Mouse (Mus musculus) yolk sac, embryonic 10.5 days (tissue): ENCODE measurements around the gene Aunip.
"Not testable (repeated sequence)": the region's sequence is repeated elsewhere in the genome, so short reads cannot be mapped to it uniquely, and the experiment has no call there.

ENCODE experiments used
- DNase-seq: peaks from one replicate; pipeline ENCODE4 v3.0.0-alpha.2; 2017; ENCODE audit warnings: low spot score

Aunip gene

DNA sequence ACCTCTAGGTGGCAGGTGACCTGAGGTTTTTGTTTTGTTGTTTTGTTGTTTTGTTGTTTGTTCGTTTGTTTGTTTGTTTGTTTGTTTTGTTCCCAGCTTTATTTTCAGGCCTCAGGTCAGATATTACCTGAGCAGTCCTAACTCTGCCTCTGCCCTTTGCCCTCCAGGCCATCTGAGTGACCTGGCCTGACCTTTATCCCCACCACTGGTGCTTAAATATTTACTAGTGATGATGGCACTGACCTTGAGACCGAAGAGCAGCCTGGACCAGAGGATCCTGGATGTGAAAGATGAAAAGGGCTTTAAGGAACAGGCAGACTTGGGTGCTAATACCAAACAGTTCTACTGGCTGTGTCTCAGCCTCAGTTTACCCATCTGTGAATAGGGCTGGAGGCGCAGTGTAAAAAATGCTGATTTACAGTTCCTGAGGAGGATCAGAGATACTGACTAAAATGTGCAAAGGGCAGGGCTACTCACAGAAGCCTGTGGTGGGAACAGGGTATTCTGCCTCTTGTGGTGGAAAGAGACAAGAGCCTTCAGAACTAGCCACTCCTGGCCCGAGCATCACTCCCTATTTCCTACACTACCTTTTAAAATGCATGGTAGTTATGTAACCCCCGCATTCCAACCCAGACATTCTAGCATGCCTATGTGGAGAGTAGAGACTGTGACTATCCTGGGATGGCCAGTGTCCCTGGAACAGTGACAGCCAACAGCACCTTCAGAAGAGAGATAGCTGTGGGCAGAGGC, 25.5 kb upstream of the Aunip start:
- peak; percentile 62 for DNase-seq

- DNase-seq: no peak
Observed at GRCm38 (mm10) chr4:134488211-134488610, 22.6 kb upstream of the Aunip start.

DNA sequence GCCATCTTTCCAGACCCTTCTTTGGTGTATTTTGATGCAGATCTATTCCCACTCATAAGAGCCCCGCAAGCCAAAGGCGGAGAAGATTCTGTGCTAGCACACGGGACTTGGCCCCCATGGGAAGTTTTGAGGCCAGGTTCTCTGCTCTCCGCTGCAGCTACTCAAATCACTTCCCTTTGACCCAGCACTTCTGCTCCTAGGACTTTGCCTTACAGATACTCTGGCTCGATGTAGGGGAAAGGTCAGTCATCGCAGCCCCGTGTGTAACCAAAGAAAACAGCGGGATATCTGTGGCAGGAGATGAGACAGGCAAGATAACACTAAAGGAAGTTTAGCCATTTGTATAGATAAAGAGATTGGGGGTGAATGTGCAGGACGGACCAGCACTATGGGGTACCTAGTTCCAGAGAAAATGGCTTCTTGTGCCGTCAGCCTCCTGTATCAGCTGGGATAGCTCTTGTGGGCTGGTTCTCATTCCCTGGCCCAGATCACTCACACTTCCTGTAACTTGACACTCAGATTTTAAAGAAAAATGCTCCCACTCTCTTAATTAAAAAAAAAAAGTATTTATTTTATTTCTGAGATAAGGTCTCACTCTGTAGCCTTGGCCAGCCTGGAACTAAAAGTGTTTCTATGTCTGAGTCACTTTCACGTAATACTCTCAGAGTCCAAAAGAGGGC, 20.7 kb upstream of the Aunip start:
- peak; percentile 78 for DNase-seq

DNA sequence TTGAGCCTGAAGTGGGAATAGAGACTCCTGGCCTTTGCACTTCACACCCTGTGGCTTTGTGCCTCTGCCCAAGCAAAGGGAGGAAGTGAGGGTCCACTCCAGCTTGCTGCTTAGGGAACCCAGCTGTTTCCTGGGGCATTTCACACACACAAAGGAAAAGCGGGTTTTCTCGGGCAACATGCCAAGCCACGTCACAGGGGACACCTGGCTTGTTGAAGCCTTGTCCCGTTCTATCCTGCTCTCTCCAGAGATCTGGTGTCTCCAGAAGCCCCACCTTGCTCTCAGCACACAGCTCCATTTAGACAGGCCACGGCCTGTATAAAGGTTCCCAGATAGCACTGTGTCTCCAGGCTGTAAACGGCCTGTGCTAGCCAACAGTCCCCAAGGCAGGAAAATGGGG, 19.1 kb upstream of the Aunip start:
- no peak for DNase-seq

- not testable (repeated sequence) for DNase-seq
Observed at GRCm38 (mm10) chr4:134494161-134494560, 16.6 kb upstream of the Aunip start.

- no peak for DNase-seq
Observed at GRCm38 (mm10) chr4:134494780-134495545, 15.8 kb upstream of the Aunip start.

DNA sequence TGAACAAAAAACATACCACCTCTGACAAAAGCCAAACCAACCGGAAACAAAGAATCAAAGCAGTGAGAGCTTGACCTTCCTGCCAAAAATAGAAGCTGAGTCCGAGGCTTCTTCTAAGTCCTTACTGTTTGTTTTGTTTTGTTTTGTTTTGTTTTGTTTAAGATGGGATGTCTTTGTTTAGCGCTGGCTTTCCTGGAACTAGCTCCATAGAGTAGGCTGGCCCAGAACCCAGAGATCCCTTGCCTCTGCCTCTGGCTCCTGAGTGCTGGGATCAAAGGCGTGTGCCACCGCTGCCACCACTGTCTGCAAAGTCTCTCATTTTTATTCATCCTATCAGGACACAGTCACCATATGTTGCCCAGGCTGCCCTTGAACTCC, 15.3 kb upstream of the Aunip start:
- no peak for DNase-seq

- peak; percentile 84 for DNase-seq
Observed at GRCm38 (mm10) chr4:134496595-134497210, 14.1 kb upstream of the Aunip start, which contains the start of gene Paqr7. Gene Paqr7, plus strand, starts transcription at chr4:134496697.

DNA sequence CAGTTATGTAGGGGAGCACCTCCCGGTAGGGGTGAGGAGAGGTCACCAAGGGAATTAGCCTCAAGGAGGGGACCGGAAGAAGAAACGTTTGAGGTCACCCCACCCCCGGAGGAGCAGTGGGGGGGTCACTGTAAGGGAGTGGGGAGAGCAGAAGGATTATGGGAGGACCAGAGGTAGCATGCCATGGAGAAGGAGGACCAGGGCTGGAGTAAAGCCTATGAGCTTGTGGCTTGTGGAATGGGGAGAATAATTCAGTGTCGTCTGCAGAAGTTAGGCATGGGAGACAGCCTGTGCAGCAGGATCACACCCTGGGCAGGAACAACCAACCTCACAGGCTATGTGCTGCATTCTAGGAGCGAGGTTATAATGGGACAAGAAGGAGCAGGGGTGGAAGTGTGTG, 13.6 kb upstream of the Aunip start:
- no peak for DNase-seq

GRCm38 (mm10) chr4:134497986-134498731, 12.6 kb upstream of the Aunip start:
- DNase-seq: no peak

- not testable (repeated sequence) for DNase-seq
Observed at GRCm38 (mm10) chr4:134498983-134499382, 11.8 kb upstream of the Aunip start.

DNA sequence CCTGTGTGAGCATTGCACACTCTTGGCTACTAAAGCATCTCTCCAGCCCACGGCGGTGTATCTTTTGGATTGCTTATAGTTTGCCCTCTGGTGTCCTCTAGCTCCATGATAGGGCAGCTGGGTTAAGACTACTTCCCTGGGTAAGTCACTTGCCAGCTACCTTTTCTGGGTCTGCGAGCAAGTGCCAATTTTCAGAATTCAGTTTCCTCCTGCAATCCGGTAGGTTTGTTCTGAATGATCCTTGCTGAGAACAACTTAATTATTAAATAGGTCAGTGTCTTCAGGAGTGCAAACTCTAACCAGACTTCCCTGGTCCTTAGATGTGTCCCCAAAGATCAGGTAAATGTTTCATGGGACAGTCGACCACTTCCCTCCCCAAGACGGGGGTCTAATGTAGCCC, 9.7 kb upstream of the Aunip start:
- DNase-seq: no peak

- DNase-seq: no peak
Observed at GRCm38 (mm10) chr4:134503686-134504357, 7.0 kb upstream of the Aunip start.

GRCm38 (mm10) chr4:134505303-134505789, 5.5 kb upstream of the Aunip start:
- no peak for DNase-seq

- DNase-seq: no peak
Observed at GRCm38 (mm10) chr4:134505966-134506594, 4.7 kb upstream of the Aunip start.

DNA sequence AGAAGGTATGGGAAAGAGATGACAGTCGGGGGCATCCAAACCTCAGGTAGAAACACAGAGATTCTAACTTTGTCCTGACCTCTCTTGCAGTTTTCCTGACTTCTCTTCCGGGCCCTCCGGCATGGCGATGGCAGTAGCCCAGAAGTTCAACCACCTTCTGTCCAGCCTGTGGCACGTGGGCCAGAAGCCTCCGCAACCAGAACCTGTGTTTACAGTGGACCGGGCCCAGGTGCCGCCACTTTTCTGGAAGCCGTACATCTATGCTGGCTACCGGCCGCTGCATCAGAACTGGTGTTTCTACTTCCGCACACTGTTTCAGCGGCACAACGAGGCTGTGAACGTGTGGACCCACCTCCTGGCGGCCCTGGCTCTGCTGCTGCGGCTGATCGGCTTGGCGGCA, 4.1 kb upstream of the Aunip start:
- no peak for DNase-seq

- no peak for DNase-seq
Observed at GRCm38 (mm10) chr4:134510396-134510795, 403 bp upstream of the Aunip start.

DNA sequence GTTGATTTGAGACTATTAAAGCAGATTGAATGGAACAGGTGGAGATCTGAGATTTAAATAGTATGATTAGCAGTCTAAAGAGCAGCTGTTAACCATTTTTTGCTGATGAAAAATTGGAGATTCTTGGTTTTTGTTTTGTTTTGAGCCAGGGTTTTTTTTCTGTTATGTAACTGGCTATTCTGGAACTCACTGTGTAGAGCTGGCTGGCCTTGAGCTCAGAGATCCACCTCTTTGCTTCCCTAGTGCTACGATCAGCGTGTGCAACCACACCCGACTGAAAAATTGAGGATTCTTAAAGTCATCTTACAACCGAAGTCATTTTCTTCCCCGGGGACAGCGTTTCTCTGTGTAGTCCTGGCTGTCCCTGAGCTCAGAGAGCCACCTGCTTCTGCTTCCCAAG, 931 bp downstream of the Aunip start:
- no peak for DNase-seq

- DNase-seq: peak; percentile 86
Observed at GRCm38 (mm10) chr4:134512798-134513197, 2.0 kb downstream of the Aunip start.

- DNase-seq: no peak
Observed at GRCm38 (mm10) chr4:134514309-134514930, 3.6 kb downstream of the Aunip start.
